Mouse (Mus musculus) lung, embryonic 14.5 days (tissue): ENCODE measurements at regions not wholly inside any gene's neighbourhood (a gene's known extent, or its start where the extent isn't known, plus 50 kb on each side); places are given as distances from the start of the nearest gene placed in this dataset.

Experiments used
- ATAC-seq: fragments of 200-750 bp; cut with Nextera tagmentation; 2 replicates; pipeline ENCODE4 v1.8.0; 2017; ENCODE audit warnings: mild to moderate bottlenecking, moderate TSS enrichment, moderate library complexity; ENCODE audit not compliant: insufficient read depth
- DNase-seq: peaks from one replicate; pipeline ENCODE4 v3.0.0-alpha.2; 2015
- H3K27ac ChIP-seq: fragments of 300-500 bp; sonication (generic); 2 replicates; pipeline ENCODE4 v1.5.1; 2014; ENCODE audit warnings: low read depth, mild to moderate bottlenecking, moderate library complexity
- H3K27me3 ChIP-seq: fragments of 300-500 bp; sonication (generic); 2 replicates; pipeline ENCODE4 v1.6.1; 2014; ENCODE audit warnings: low read length, control low read depth; ENCODE audit not compliant: insufficient read depth
- H3K36me3 ChIP-seq: fragments of 300-500 bp; sonication (generic); 2 replicates; pipeline ENCODE4 v1.6.1; 2014; ENCODE audit warnings: control low read depth; ENCODE audit not compliant: insufficient read depth
- H3K4me1 ChIP-seq: fragments of 300-500 bp; sonication (generic); 2 replicates; pipeline ENCODE4 v1.6.1; 2014; ENCODE audit warnings: antibody characterized with exemption, control low read depth; ENCODE audit not compliant: insufficient read depth
- H3K4me2 ChIP-seq: fragments of 300-500 bp; sonication (generic); 2 replicates; pipeline ENCODE4 v1.6.1; 2014; ENCODE audit warnings: mild to moderate bottlenecking
- H3K4me3 ChIP-seq: fragments of 300-500 bp; sonication (generic); 2 replicates; pipeline ENCODE4 v1.5.1; 2014; ENCODE audit warnings: low read depth, low read length
- H3K9ac ChIP-seq: fragments of 300-500 bp; sonication (generic); 2 replicates; pipeline ENCODE4 v1.6.1; 2014
- H3K9me3 ChIP-seq: fragments of 300-500 bp; sonication (generic); 2 replicates; pipeline ENCODE4 v1.6.1; 2016; ENCODE audit warnings: low read depth, low read length, control low read depth
- CTCF ChIP-seq: IDR thresholded peaks from 2 replicates; pipeline ENCODE4 v1.5.1; 2016; ENCODE audit warnings: antibody characterized with exemption, low read depth
- WGBS: fragments of 180-500 bp; shearing (Covaris S2); extraction: QIAGEN DNeasy Blood & Tissue Kit; methylation state at CpG from one replicate; pipeline ENCODE4 v1.1.7; 2014; 5-methylcytosine and 5-hydroxymethylcytosine counted together

GRCm38 (mm10) chr9:61700576-61700975 is 213.8 kb downstream of the Rplp1 start:
- Histone ChIP-seq H3K27me3 (peaks cover 3% of the 10 kb centered on the region; the same call in 1 of the 2 replicates), H3K4me2 (no peak overlapping the region), H3K9me3 (no peaks in the 10 kb centered on the region), H3K4me1 (peaks cover 10% of the 10 kb centered on the region; the same call in 1 of the 2 replicates), H3K9ac (no peak overlapping the region), H3K36me3 (no peaks in the 10 kb centered on the region), H3K4me3 (no peak overlapping the region), H3K27ac (no peak overlapping the region)
- TF ChIP-seq CTCF: no peak
- ATAC-seq (no peak), DNase-seq (no peak)
- WGBS: 81% methylated on average over 6 of the region's 6 CpGs

GRCm38 (mm10) chr9:61699618-61700017 is 214.7 kb downstream of the Rplp1 start:
- Histone ChIP-seq H3K27ac (no peak overlapping the region), H3K27me3 (peaks cover 3% of the 10 kb centered on the region; the same call in 1 of the 2 replicates), H3K36me3 (no peaks in the 10 kb centered on the region), H3K4me3 (no peak overlapping the region), H3K4me1 (peaks cover 10% of the 10 kb centered on the region; the same call in 1 of the 2 replicates), H3K9ac (no peak overlapping the region), H3K9me3 (no peaks in the 10 kb centered on the region), H3K4me2 (no peak overlapping the region)
- WGBS: 65% methylated on average over 5 of the region's 5 CpGs
- no peak for TF ChIP-seq CTCF
- peak; percentile 47 for DNase-seq
- ATAC-seq: no peak

GRCm38 (mm10) chr9:61697959-61698358 is 216.4 kb downstream of the Rplp1 start:
- Histone ChIP-seq H3K4me1 (peaks cover 6% of the 10 kb centered on the region; the same call in 1 of the 2 replicates), H3K36me3 (no peaks in the 10 kb centered on the region), H3K9ac (no peak overlapping the region), H3K4me3 (no peak overlapping the region), H3K9me3 (no peaks in the 10 kb centered on the region), H3K27me3 (peaks cover 7% of the 10 kb centered on the region), H3K4me2 (no peak overlapping the region), H3K27ac (no peak overlapping the region)
- DNase-seq: peak; percentile 92
- peak; percentile 91 for TF ChIP-seq CTCF
- ATAC-seq: no peak
- 13% methylated on average over 11 of the region's 11 CpGs for WGBS

DNA sequence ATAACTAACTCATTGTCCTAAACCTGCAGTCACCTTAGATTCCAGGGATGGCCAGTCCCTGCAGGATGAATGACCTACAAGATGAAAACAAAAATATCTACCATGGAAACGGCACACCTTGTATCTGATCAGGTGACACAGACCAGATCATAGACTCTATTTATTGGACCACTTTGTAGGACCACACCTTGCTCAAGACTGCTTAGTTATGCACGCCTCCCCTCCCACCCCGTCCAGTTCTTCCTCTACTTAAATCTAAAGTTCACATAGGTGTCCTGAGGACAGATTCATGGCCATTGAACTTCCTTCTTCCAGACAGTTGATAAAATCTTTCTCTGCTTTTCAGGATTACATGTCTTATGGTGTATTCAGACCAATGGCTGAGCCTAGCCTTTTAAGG is 217.5 kb downstream of the Rplp1 start:
- no peak for TF ChIP-seq CTCF
- Histone ChIP-seq H3K4me2 (no peak overlapping the region), H3K4me3 (no peak overlapping the region), H3K36me3 (no peaks in the 10 kb centered on the region), H3K27me3 (peaks cover 7% of the 10 kb centered on the region), H3K27ac (no peak overlapping the region), H3K9me3 (no peaks in the 10 kb centered on the region), H3K9ac (no peak overlapping the region), H3K4me1 (no peaks in the 10 kb centered on the region)
- no peak for DNase-seq
- no peak for ATAC-seq
- WGBS: 81% methylated on average over 3 of the region's 3 CpGs

DNA sequence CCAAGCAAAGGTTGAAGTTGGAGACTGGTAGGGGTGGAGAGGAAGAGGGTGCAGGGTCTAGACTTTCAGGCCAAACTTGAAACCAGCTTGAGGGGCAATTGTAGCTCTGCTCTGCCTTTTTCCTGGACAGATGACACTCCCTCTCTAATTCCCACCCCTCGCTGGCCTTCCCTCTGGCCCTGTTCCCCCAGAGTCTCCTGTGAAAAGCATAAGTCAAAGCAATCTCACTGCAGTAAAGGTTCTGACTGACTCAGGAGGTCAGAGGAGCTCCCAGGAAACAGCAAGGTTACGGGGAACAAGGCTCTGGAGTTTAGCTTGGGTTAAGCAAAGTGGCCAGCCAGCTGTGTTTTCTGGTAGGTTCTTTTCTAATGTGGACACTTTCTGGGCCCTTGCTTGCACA is 218.5 kb downstream of the Rplp1 start:
- Histone ChIP-seq H3K4me1 (no peaks in the 10 kb centered on the region), H3K4me2 (no peak overlapping the region), H3K36me3 (no peaks in the 10 kb centered on the region), H3K27ac (no peak overlapping the region), H3K9me3 (no peaks in the 10 kb centered on the region), H3K4me3 (no peak overlapping the region), H3K9ac (no peak overlapping the region), H3K27me3 (peaks cover 7% of the 10 kb centered on the region)
- no peak for TF ChIP-seq CTCF
- WGBS: 86% methylated on average over 2 of the region's 2 CpGs
- no peak for ATAC-seq
- no peak for DNase-seq

DNA sequence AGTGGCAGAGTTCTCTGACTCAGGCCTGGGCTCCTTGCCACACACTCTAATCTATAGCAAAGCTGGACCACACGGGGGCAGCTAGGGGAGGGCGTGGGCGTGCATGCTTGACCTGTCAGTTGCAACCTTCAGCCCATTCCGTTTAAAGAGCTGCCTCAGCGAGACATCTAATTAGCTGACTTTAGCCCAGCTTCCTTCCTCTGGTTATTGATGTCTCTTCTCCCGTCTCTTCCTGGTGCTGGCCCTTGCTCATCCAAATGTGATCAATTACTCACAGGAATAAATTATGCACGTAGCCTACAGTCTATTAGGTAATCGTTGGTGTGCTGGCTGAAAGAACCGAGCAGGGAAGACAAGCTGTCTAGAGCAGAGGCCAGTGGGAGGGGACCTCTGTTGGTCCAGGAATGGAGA is 219.0 kb downstream of the Rplp1 start:
- ATAC-seq (no peak), DNase-seq (peak; percentile 58)
- 18% methylated on average over 9 of the region's 9 CpGs for WGBS
- no peak overlapping the region for H3K4me2 ChIP-seq
- no peak overlapping the region for H3K9ac ChIP-seq
- H3K9me3 ChIP-seq: no peaks in the 10 kb centered on the region
- H3K27ac ChIP-seq: no peak overlapping the region
- H3K4me1 ChIP-seq: no peaks in the 10 kb centered on the region
- TF ChIP-seq CTCF: peak; percentile 35
- H3K36me3 ChIP-seq: no peaks in the 10 kb centered on the region
- H3K27me3 ChIP-seq: peaks cover 7% of the 10 kb centered on the region
- H3K4me3 ChIP-seq: no peak overlapping the region

GRCm38 (mm10) chr9:61694206-61694605 is 220.1 kb downstream of the Rplp1 start:
- H3K27ac ChIP-seq: no peak overlapping the region
- DNase-seq (no peak), ATAC-seq (no peak)
- TF ChIP-seq CTCF: no peak
- no peak overlapping the region for H3K4me2 ChIP-seq
- H3K4me1 ChIP-seq: no peaks in the 10 kb centered on the region
- 54% methylated on average over 10 of the region's 10 CpGs for WGBS
- peaks cover 4% of the 10 kb centered on the region; the same call in 1 of the 2 replicates for H3K27me3 ChIP-seq
- H3K9ac ChIP-seq: no peak overlapping the region
- H3K4me3 ChIP-seq: no peak overlapping the region
- H3K9me3 ChIP-seq: no peaks in the 10 kb centered on the region
- no peaks in the 10 kb centered on the region for H3K36me3 ChIP-seq

DNA sequence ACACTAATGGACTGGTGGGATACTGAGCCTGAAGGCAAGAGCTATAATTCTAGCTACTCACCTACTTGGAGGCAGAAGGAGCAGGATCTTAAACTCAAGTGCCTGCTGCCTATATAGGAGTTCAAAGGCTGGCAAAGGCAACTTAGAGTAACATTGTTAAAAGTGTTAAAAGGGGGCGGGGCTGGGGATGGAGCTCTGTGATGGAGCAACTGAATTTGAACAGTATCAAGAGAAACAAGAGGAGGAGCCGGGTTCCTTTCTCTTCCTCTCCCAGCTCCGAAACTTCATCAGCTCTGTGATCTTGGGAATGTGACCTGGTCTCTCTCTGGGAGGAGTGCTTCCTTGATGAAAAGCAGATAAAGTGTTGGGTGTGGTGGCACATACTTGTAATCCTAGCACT is 223.6 kb downstream of the Rplp1 start:
- Histone ChIP-seq H3K4me2 (no peak overlapping the region), H3K9me3 (no peaks in the 10 kb centered on the region), H3K27me3 (peaks cover 4% of the 10 kb centered on the region; the same call in 1 of the 2 replicates)

More for the DNA sequence above, 223.6 kb downstream of the Rplp1 start:
- no peak overlapping the region for H3K4me3 ChIP-seq
- no peak overlapping the region for H3K9ac ChIP-seq
- DNase-seq (no peak), ATAC-seq (no peak)
- H3K36me3 ChIP-seq: no peaks in the 10 kb centered on the region
- no peaks in the 10 kb centered on the region for H3K4me1 ChIP-seq
- TF ChIP-seq CTCF: no peak
- H3K27ac ChIP-seq: no peak overlapping the region
- WGBS: 76% methylated on average over 3 of the region's 3 CpGs
